Mouse (Mus musculus): ENCODE results near the gene Iqsec1. TPM values are rescaled to one million over a fixed set of nuclear protein-coding genes. Genes with fewer than 3 reads are reported as not detected.
A peak's percentile ranks its signal among the peaks of the same experiment; 100 is the strongest.

The Iqsec1 gene
- polyA plus RNA-seq, 1 experiment from 2014 or later, result 6.6 TPM

DNA sequence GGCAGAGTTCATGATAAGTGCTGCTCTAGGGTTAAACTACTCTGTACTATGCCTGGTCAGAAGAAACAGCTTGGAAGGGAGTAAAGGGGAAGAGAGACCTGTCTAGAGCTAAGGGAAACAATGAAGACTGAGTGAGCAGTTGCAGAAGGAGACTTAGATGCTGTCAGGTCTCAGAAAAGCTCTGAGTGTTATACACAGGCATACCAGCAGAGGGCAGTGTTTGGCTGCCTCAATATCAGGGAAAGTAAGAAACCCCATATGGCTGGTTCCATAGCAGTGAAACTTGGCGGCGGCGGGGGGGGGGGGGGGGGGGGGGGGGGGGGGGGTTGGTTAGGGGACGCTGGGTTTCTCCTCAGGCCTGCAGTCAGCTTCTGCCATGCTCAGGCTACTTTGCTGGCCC is 169.5 kb downstream of the Iqsec1 start:
- WGBS, result 0% methylated on average over 3 of the region's 4 CpGs
- Histone ChIP-seq H3K36me3 (replicated peaks) (no peaks in the 10 kb centered on the region), H3K27ac (replicated peaks) (no peak overlapping the region), H3K4me3 (no peak overlapping the region), H3K9me3 (no peaks in the 10 kb centered on the region), H3K4me1 (peaks cover 15% of the 10 kb centered on the region; the same call in 1 of the 2 replicates), H3K27me3 (replicated peaks; ENCODE audit: low read depth, poor library complexity, severe bottlenecking) (no peaks in the 10 kb centered on the region)
- DNase-seq (ENCODE audit: low spot score), result peak; percentile 75

DNA sequence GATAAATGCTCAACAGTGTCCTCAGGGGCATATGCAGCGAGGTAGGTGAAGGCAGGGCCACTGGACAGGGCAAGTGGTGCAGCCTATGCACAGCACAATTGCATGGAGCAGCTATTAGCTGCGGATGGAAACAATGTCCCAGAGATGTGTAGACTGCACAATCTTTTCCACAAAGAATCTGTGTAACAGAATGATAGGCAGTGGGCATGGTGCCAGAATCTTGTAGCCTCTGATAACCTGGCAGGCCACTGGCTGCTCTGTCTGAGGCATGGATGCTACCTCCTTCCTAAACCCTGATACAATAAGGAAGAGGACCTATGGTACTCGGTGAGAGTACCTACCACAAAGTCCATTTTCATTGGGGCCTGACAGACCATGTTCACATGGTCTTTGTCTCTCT is 171.9 kb downstream of the Iqsec1 start:
- no peak for DNase-seq (ENCODE audit: low spot score)
- Histone ChIP-seq H3K36me3 (replicated peaks) (no peaks in the 10 kb centered on the region), H3K4me1 (no peaks in the 10 kb centered on the region; the same call in 1 of the 2 replicates), H3K27ac (replicated peaks) (no peak overlapping the region), H3K9me3 (no peaks in the 10 kb centered on the region), H3K27me3 (replicated peaks; ENCODE audit: low read depth, poor library complexity, severe bottlenecking) (peaks cover 7% of the 10 kb centered on the region; the same call in 1 of the 2 replicates), H3K4me3 (no peak overlapping the region)
- 81% methylated on average over 3 of the region's 3 CpGs for whole genome bisulfite sequencing

GRCm38 (mm10) chr6:90815341-90815740 is 173.1 kb downstream of the Iqsec1 start:
- no peak overlapping the region for H3K4me3 ChIP-seq
- no peaks in the 10 kb centered on the region for H3K36me3 ChIP-seq (replicated peaks)
- peaks cover 3% of the 10 kb centered on the region for H3K4me1 ChIP-seq
- H3K9me3 ChIP-seq, result no peaks in the 10 kb centered on the region
- WGBS, result 74% methylated on average over 3 of the region's 3 CpGs
- peaks cover 11% of the 10 kb centered on the region; the same call in 1 of the 2 replicates for H3K27me3 ChIP-seq (replicated peaks; ENCODE audit: low read depth, poor library complexity, severe bottlenecking)
- H3K27ac ChIP-seq (replicated peaks), result no peak overlapping the region
- DNase-seq (ENCODE audit: low spot score), result no peak

DNA sequence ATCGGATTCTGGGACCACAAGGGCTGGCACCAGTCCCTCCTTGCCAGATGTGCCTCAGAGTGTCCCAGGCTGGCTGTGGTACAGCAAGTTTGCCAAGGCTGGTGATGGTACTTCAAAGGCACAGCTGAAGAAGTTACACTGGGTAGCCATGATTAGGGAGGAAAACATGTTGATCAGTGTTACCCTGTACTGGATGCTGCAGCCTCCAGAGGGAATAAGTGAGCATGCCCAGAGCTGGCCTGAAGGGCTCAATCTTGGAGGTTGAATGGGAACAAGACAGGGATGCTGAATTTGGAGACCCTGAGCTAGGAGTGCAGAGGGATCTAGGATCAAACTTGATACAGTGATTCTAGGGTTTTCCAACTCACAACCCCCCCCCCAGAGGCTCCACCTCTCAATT is 175.0 kb downstream of the Iqsec1 start:
- Histone ChIP-seq H3K36me3 (replicated peaks) (no peaks in the 10 kb centered on the region), H3K27ac (replicated peaks) (no peak overlapping the region)
- 79% methylated on average over 1 of the region's 1 CpGs for WGBS

GRCm38 (mm10) chr6:90812584-90812983 is 175.9 kb downstream of the Iqsec1 start:
- no peak for DNase-seq (ENCODE audit: low spot score)
- peaks cover 28% of the 10 kb centered on the region for H3K27me3 ChIP-seq (replicated peaks; ENCODE audit: low read depth, poor library complexity, severe bottlenecking)
- WGBS, result 91% methylated on average over 8 of the region's 8 CpGs
- no peaks in the 10 kb centered on the region for H3K9me3 ChIP-seq
- peaks cover 31% of the 10 kb centered on the region for H3K4me1 ChIP-seq
- no peaks in the 10 kb centered on the region for H3K36me3 ChIP-seq (replicated peaks)
- no peak overlapping the region for H3K27ac ChIP-seq (replicated peaks)
- no peak overlapping the region for H3K4me3 ChIP-seq

More for the DNA sequence above, 175.0 kb downstream of the Iqsec1 start:
- no peak for DNase-seq (ENCODE audit: low spot score)
- H3K9me3 ChIP-seq, result no peaks in the 10 kb centered on the region
- peaks cover 22% of the 10 kb centered on the region for H3K4me1 ChIP-seq
- peaks cover 25% of the 10 kb centered on the region for H3K27me3 ChIP-seq (replicated peaks; ENCODE audit: low read depth, poor library complexity, severe bottlenecking)
- no peak overlapping the region for H3K4me3 ChIP-seq

DNA sequence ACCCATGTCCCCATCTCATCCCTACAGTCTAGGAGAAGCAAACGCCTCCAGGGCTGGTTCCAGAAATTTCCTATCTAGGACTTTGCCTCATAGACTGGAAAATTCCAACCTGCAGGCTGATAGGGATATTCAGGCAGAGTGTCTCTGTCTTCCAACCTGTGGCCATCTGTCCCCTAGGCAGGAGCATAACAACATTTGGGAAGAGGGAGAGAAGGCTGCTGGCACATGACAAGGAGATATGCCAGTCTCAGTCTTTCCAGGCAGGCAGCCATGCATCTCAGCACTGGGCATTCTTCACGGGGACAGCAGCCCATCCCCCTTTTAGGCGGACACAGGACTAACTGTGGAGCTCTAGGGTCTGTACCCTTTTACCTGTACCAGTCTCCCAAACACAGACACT is 176.4 kb downstream of the Iqsec1 start:
- WGBS, result 68% methylated on average over 3 of the region's 3 CpGs
- no peaks in the 10 kb centered on the region for H3K9me3 ChIP-seq
- H3K27me3 ChIP-seq (replicated peaks; ENCODE audit: low read depth, poor library complexity, severe bottlenecking), result peaks cover 28% of the 10 kb centered on the region
- H3K36me3 ChIP-seq (replicated peaks), result no peaks in the 10 kb centered on the region
- no peak overlapping the region for H3K27ac ChIP-seq (replicated peaks)
- no peak overlapping the region for H3K4me3 ChIP-seq
- no peak for DNase-seq (ENCODE audit: low spot score)
- H3K4me1 ChIP-seq, result peaks cover 32% of the 10 kb centered on the region

DNA sequence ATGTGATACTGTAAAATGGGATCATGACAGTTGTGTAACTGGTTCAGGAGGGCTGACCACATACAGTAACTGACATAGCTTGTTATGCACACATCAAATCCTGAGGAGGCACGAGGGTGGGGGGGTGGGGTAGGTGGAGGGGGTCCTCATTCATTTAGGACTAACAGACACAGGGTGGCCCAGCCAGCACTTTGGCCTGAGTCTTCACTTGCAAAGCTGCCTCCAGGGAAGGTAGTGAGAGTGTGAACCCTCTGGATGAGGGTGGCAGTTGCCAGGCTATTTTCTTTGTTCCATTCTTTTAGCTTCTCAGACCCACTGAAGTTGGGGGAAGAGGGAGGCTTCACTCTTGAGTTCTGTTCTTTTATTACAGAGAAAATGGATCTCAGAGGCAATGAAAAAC is 177.9 kb downstream of the Iqsec1 start:
- no peak overlapping the region for H3K4me3 ChIP-seq
- WGBS, result 53% methylated on average over 1 of the region's 1 CpGs
- DNase-seq (ENCODE audit: low spot score), result no peak

DNA sequence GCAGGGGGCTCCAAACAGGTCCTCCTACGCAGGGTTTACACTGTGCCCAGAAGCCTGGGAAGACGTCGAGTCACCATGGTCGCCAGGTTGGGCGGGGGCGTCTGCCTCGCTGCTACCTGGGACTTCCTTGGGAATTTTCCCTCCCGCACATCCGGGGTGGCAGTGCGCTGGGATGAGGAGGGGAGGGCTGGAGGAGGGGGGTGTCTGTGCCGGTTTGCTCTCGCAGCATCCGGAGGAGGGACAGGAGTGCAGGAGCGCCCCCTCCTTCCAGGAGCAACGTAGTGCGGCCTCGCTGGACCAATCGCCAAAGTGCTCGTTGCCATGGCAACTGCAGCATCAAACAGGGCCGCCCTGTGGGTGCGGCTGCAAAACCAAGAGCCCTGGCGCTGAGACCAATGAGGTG is 178.5 kb downstream of the Iqsec1 start:
- WGBS, result 1% methylated on average over 22 of the region's 22 CpGs
- Histone ChIP-seq H3K36me3 (replicated peaks) (no peaks in the 10 kb centered on the region), H3K27me3 (replicated peaks; ENCODE audit: low read depth, poor library complexity, severe bottlenecking) (peaks cover 28% of the 10 kb centered on the region), H3K4me3 (peak overlapping the region; percentile 52), H3K4me1 (peaks cover 38% of the 10 kb centered on the region), H3K9me3 (no peaks in the 10 kb centered on the region), H3K27ac (replicated peaks) (peak overlapping the region; percentile 35; the same call in 1 of the 2 replicates)
- peak; percentile 88 for DNase-seq (ENCODE audit: low spot score)

More for the DNA sequence above, 177.9 kb downstream of the Iqsec1 start:
- H3K9me3 ChIP-seq, result no peaks in the 10 kb centered on the region
- peaks cover 38% of the 10 kb centered on the region for H3K4me1 ChIP-seq
- peaks cover 28% of the 10 kb centered on the region for H3K27me3 ChIP-seq (replicated peaks; ENCODE audit: low read depth, poor library complexity, severe bottlenecking)
- no peaks in the 10 kb centered on the region for H3K36me3 ChIP-seq (replicated peaks)
- no peak overlapping the region for H3K27ac ChIP-seq (replicated peaks)

- peaks cover 28% of the 10 kb centered on the region for H3K27me3 ChIP-seq (replicated peaks; ENCODE audit: low read depth, poor library complexity, severe bottlenecking)
- H3K4me3 ChIP-seq, result peak overlapping the region; percentile 52
- WGBS, result 61% methylated on average over 11 of the region's 11 CpGs
- no peak overlapping the region for H3K27ac ChIP-seq (replicated peaks)
- H3K4me1 ChIP-seq, result peaks cover 38% of the 10 kb centered on the region
- no peaks in the 10 kb centered on the region for H3K9me3 ChIP-seq
- no peaks in the 10 kb centered on the region for H3K36me3 ChIP-seq (replicated peaks)
- DNase-seq (ENCODE audit: low spot score), result no peak
Observed at GRCm38 (mm10) chr6:90809077-90809840, 179.2 kb downstream of the Iqsec1 start.

GRCm38 (mm10) chr6:90808544-90808943 is 179.9 kb downstream of the Iqsec1 start:
- WGBS, result 17% methylated on average over 5 of the region's 5 CpGs
- Histone ChIP-seq H3K9me3 (no peaks in the 10 kb centered on the region), H3K27ac (replicated peaks) (no peak overlapping the region), H3K4me3 (no peak overlapping the region), H3K4me1 (peaks cover 38% of the 10 kb centered on the region), H3K36me3 (replicated peaks) (no peaks in the 10 kb centered on the region), H3K27me3 (replicated peaks; ENCODE audit: low read depth, poor library complexity, severe bottlenecking) (peaks cover 28% of the 10 kb centered on the region)
- DNase-seq (ENCODE audit: low spot score), result no peak

GRCm38 (mm10) chr6:90808134-90808533 is 180.4 kb downstream of the Iqsec1 start:
- H3K27ac ChIP-seq (replicated peaks), result no peak overlapping the region
- peaks cover 38% of the 10 kb centered on the region for H3K4me1 ChIP-seq
- H3K27me3 ChIP-seq (replicated peaks; ENCODE audit: low read depth, poor library complexity, severe bottlenecking), result peaks cover 28% of the 10 kb centered on the region
- H3K36me3 ChIP-seq (replicated peaks), result no peaks in the 10 kb centered on the region
- DNase-seq (ENCODE audit: low spot score), result no peak
- no peak overlapping the region for H3K4me3 ChIP-seq
- WGBS, result 62% methylated on average over 3 of the region's 3 CpGs
- H3K9me3 ChIP-seq, result no peaks in the 10 kb centered on the region

GRCm38 (mm10) chr6:90807581-90807980 is 180.9 kb downstream of the Iqsec1 start:
- H3K4me1 ChIP-seq, result peaks cover 38% of the 10 kb centered on the region
- H3K4me3 ChIP-seq, result no peak overlapping the region
- WGBS, result 68% methylated on average over 2 of the region's 2 CpGs
- H3K9me3 ChIP-seq, result no peaks in the 10 kb centered on the region
- no peak for DNase-seq (ENCODE audit: low spot score)
- H3K36me3 ChIP-seq (replicated peaks), result no peaks in the 10 kb centered on the region
- no peak overlapping the region for H3K27ac ChIP-seq (replicated peaks)
- H3K27me3 ChIP-seq (replicated peaks; ENCODE audit: low read depth, poor library complexity, severe bottlenecking), result peaks cover 28% of the 10 kb centered on the region

- Histone ChIP-seq H3K27ac (replicated peaks) (no peak overlapping the region), H3K4me1 (peaks cover 38% of the 10 kb centered on the region), H3K9me3 (no peaks in the 10 kb centered on the region), H3K27me3 (replicated peaks; ENCODE audit: low read depth, poor library complexity, severe bottlenecking) (peaks cover 23% of the 10 kb centered on the region), H3K4me3 (no peak overlapping the region), H3K36me3 (replicated peaks) (no peaks in the 10 kb centered on the region)
- WGBS, result 69% methylated on average over 1 of the region's 1 CpGs
- no peak for DNase-seq (ENCODE audit: low spot score)
Observed at GRCm38 (mm10) chr6:90806743-90807142, 181.7 kb downstream of the Iqsec1 start.
